Mouse (Mus musculus) cerebellum, postnatal 4 days (tissue): ENCODE measurements around the gene Zfp110.

Experiments used
- DNase-seq, 2 experiments: peaks; one replicate each; pipeline ENCODE4 v3.0.0; 2022; ENCODE audit warnings: low spot score in 2 of 2, mixed read lengths in 1 of 2

The Zfp110 gene

GRCm38 (mm10) chr7:12897655-12898410 lies 63.3 kb downstream of the Zfp110 start, which contains the start of gene Zscan22:
Gene Zscan22 (plus strand): TSS chr7:12897815.
- peak; percentile 73 to 83 for DNase-seq
